Mouse (Mus musculus): ENCODE measurements around the gene Ang5. TPM values are rescaled to one million over a fixed set of nuclear protein-coding genes. Genes with fewer than 3 reads are reported as not detected.

Gene Ang5
- polyA plus RNA-seq, 1 experiment from 2014 or later = not detected

Other genes starting within 250 kb of the Ang5 start
- gene Gm16506, start 229.6 kb upstream of the Ang5 start, polyA plus RNA-seq (2015; fragmentation: Nextera tagmentation; extraction: Ambion mirVana) = not detected in 2 replicates
- gene Gm6526, start 209.2 kb upstream of the Ang5 start, polyA plus RNA-seq (2015; fragmentation: Nextera tagmentation; extraction: Ambion mirVana) = not detected in 2 replicates
- gene Gm8180, start 172.3 kb upstream of the Ang5 start, polyA plus RNA-seq (2015; fragmentation: Nextera tagmentation; extraction: Ambion mirVana) = not detected in 2 replicates
- gene Ear1, start 81.6 kb upstream of the Ang5 start, polyA plus RNA-seq (2015; fragmentation: Nextera tagmentation; extraction: Ambion mirVana) = not detected in 2 replicates
- not detected in 2 replicates for gene Ear10, start 33.5 kb upstream of the Ang5 start, polyA plus RNA-seq (2015; fragmentation: Nextera tagmentation; extraction: Ambion mirVana)
- 4.1 and 5.4 TPM in 2 replicates for gene Gm8113, start 31.7 kb upstream of the Ang5 start, polyA plus RNA-seq (2015; fragmentation: Nextera tagmentation; extraction: Ambion mirVana)
- gene Ang6, start 45.2 kb downstream of the Ang5 start, polyA plus RNA-seq (2015; fragmentation: Nextera tagmentation; extraction: Ambion mirVana) = not detected in 2 replicates
- not detected in 2 replicates for gene Ear2, start 145.6 kb downstream of the Ang5 start, polyA plus RNA-seq (2015; fragmentation: Nextera tagmentation; extraction: Ambion mirVana)
- gene Gm3327, start 166.8 kb downstream of the Ang5 start, polyA plus RNA-seq (2015; fragmentation: Nextera tagmentation; extraction: Ambion mirVana) = not detected in 2 replicates
- not detected in 2 replicates for gene Gm8212, start 240.6 kb downstream of the Ang5 start, polyA plus RNA-seq (2015; fragmentation: Nextera tagmentation; extraction: Ambion mirVana)

All from midbrain, embryonic 16.5 days (tissue).